Mouse (Mus musculus) monocyte, adult 5-6 weeks (primary cell): ENCODE results near the gene Gpd2. TPM values are rescaled to one million over a fixed set of nuclear protein-coding genes. Genes with fewer than 3 reads are reported as not detected.

Experiments
- total RNA-seq: library from RNA; stranded (forward); fragments of 200-1000, 200-491, 200-594 nt; gene quantifications from 3 replicates; pipeline ENCODE4 v1.2.3, GENCODE M21; 2017

Gene Gpd2
- total RNA-seq, 1 experiment from 2014 or later = 40.1 TPM

Other genes with a start within 250 kb of the Gpd2 start
- 28.6 to 50.3 TPM (median 33.9 TPM) in 3 replicates for gene Nr4a2, start 113.6 kb upstream of the Gpd2 start, total RNA-seq